In the genomic region with DNA sequence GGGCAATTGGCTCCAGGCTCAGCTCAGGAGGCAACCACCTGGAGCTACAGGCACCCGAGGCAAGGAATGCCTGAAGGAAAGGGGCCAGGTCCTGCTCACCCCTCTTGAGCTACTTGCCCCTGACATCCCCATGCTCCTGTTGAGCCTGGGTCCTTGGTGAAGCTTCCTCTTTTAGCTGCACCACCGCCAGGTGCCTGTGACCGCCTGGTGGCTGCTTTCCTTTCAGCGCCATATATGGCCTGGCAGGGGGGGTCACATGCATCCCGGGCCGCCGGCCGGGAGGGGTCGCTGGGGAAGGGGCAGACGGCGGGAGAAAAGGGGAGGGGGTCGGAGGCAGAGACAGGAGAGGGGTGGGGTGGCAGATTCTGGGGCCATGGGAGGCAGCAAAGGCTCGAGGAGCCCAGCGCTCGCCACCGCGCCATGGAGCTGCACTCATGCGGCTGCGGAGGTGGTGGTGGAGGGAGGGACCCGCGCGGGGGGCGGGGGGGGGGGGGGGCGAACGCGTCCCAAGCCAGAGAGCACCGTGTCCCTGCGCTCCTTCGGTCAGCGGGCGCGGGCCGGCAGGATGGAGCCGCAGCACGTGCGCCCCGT, we compare ENCODE assay signal across 10 mouse cellular contexts. TPM values are rescaled to one million over a fixed set of nuclear protein-coding genes. Genes with fewer than 3 reads are reported as not detected.
DNase-seq lines count a peak whose midpoint lies in the region; ATAC-seq and TF ChIP-seq lines count a peak whose summit lies in the region.
"Not testable (repeated sequence)": the region's sequence is repeated elsewhere in the genome, so short reads cannot be mapped to it uniquely, and the experiment has no call there.
"Had no signal": no experiment of that assay in that cellular context is flagged by ENCODE, and none has a peak within 500 bp of the region (broad histone marks: within the 10 kb centered on the region; RNA-seq: fewer than 3 reads in every experiment).

A gene (plus strand): TSS at position 541 of the 591 bp plus-strand sequence.

- WGBS in forebrain, embryonic 10.5 days, result 0% methylated on average over 3 of the region's 37 CpGs
- WGBS in hindbrain, embryonic 11.5 days, result 0% methylated on average over 7 of the region's 37 CpGs
- WGBS in kidney, embryonic 14.5 days, result 0% methylated on average over 2 of the region's 37 CpGs
- 0% methylated on average over 2 of the region's 37 CpGs for WGBS in limb, embryonic 14.5 days
- 0% methylated on average over 2 of the region's 37 CpGs for WGBS in midbrain, embryonic 13.5 days

- not testable (repeated sequence) for H3K9me3 ChIP-seq in forebrain, embryonic 10.5 days; hindbrain, embryonic 11.5 days (ENCODE audit: control insufficient read depth, low read length); kidney, embryonic 14.5 days (ENCODE audit: control insufficient read depth, low read length); limb, embryonic 14.5 days (ENCODE audit: control insufficient read depth, low read length); midbrain, embryonic 13.5 days

- ATAC-seq in hindbrain, embryonic 11.5 days (ENCODE audit: low FRiP score); kidney, embryonic 14.5 days (ENCODE audit: low FRiP score, low TSS enrichment); limb, embryonic 14.5 days (ENCODE audit: low FRiP score, low read depth); midbrain, embryonic 13.5 days: not testable (repeated sequence)

- peak within 1 kb of the TSS; percentile 49 for H3K4me3 ChIP-seq in forebrain, embryonic 10.5 days
- H3K4me3 ChIP-seq in hindbrain, embryonic 11.5 days (ENCODE audit: low read depth, low read length), result peak within 1 kb of the TSS; percentile 25
- H3K4me3 ChIP-seq in kidney, embryonic 14.5 days (ENCODE audit: low read length), result peak within 1 kb of the TSS; percentile 24
- H3K4me3 ChIP-seq in limb, embryonic 14.5 days (replicated peaks; ENCODE audit: low read length), result peak within 1 kb of the TSS; percentile 26
- peak within 1 kb of the TSS; percentile 41 for H3K4me3 ChIP-seq in midbrain, embryonic 13.5 days (replicated peaks)

- not testable (repeated sequence) for DNase-seq in forebrain, embryonic 10.5 days (ENCODE audit: extremely low spot score, low spot score); hindbrain, embryonic 11.5 days (ENCODE audit: low spot score); limb, embryonic 14.5 days (ENCODE audit: low spot score)
- DNase-seq in heart, adult 11 months, result peak; percentile 83
- DNase-seq in right cerebral cortex, postnatal 10 days (ENCODE audit: low spot score in 2 of 2), result peak; percentile 11 to 15

- H3K27ac ChIP-seq in forebrain, embryonic 10.5 days, result peak within 1 kb of the TSS; percentile 79
- H3K27ac ChIP-seq in hindbrain, embryonic 11.5 days (ENCODE audit: low read depth, low read length); kidney, embryonic 14.5 days (ENCODE audit: low read depth, low read length); limb, embryonic 14.5 days (replicated peaks; ENCODE audit: low read depth, low read length); midbrain, embryonic 13.5 days: not testable (repeated sequence)

- peak within 1 kb of the TSS; percentile 36 for H3K4me2 ChIP-seq in hindbrain, embryonic 11.5 days (replicated peaks; ENCODE audit: low read depth, low read length)
- peak within 1 kb of the TSS; percentile 47 for H3K4me2 ChIP-seq in kidney, embryonic 14.5 days (replicated peaks; ENCODE audit: low read depth, low read length)
- peak within 1 kb of the TSS; percentile 50 for H3K4me2 ChIP-seq in limb, embryonic 14.5 days (replicated peaks; ENCODE audit: low read depth, low read length, severe bottlenecking)
- peak within 1 kb of the TSS; percentile 56 for H3K4me2 ChIP-seq in midbrain, embryonic 13.5 days (replicated peaks)

- H3K9ac ChIP-seq in hindbrain, embryonic 11.5 days (ENCODE audit: low read depth, low read length); kidney, embryonic 14.5 days (ENCODE audit: low read depth, low read length); limb, embryonic 14.5 days (ENCODE audit: low read depth, low read length, severe bottlenecking): not testable (repeated sequence)
- peak within 1 kb of the TSS; percentile 59 for H3K9ac ChIP-seq in midbrain, embryonic 13.5 days (replicated peaks)

- not testable (repeated sequence) for H3K36me3 ChIP-seq in forebrain, embryonic 10.5 days (replicated peaks); hindbrain, embryonic 11.5 days (ENCODE audit: control insufficient read depth, insufficient read depth, low read length); kidney, embryonic 14.5 days (ENCODE audit: control insufficient read depth, insufficient read depth, low read length); limb, embryonic 14.5 days (ENCODE audit: control insufficient read depth, insufficient read depth, low read length); midbrain, embryonic 13.5 days

- not testable (repeated sequence) for H3K4me1 ChIP-seq in forebrain, embryonic 10.5 days; hindbrain, embryonic 11.5 days (replicated peaks; ENCODE audit: control insufficient read depth, insufficient read depth, low read length); kidney, embryonic 14.5 days (ENCODE audit: control insufficient read depth, insufficient read depth, low read length); limb, embryonic 14.5 days (ENCODE audit: control insufficient read depth, insufficient read depth, low read length); midbrain, embryonic 13.5 days (replicated peaks)

- not testable (repeated sequence) for H3K27me3 ChIP-seq in forebrain, embryonic 10.5 days (ENCODE audit: poor library complexity, severe bottlenecking); hindbrain, embryonic 11.5 days (ENCODE audit: control insufficient read depth, insufficient read depth, low read length); kidney, embryonic 14.5 days (ENCODE audit: control insufficient read depth, insufficient read depth, low read length); limb, embryonic 14.5 days (ENCODE audit: control insufficient read depth, insufficient read depth, low read length); midbrain, embryonic 13.5 days

- not testable (repeated sequence) for TF ChIP-seq POLR2A in limb, embryonic 14.5 days (IDR thresholded peaks at IDR 0.05; ENCODE audit: borderline replicate concordance, extremely low read depth, insufficient read depth, insufficient read length)

RNA-seq across cellular contexts. Expression of the gene that starts here (rescaled TPM):
- not detected in 2 replicates for polyA plus RNA-seq in forebrain, embryonic 10.5 days (2016; fragmentation: Nextera tagmentation; extraction: Ambion mirVana)
- not detected in 2 replicates for polyA plus RNA-seq in hindbrain, embryonic 11.5 days (2014; fragmentation: Nextera tagmentation; extraction: Ambion mirVana)
- not detected in 2 replicates for polyA plus RNA-seq in kidney, embryonic 14.5 days (2014; fragmentation: Nextera tagmentation; extraction: Ambion mirVana)
- not detected in 2 replicates for polyA plus RNA-seq in limb, embryonic 14.5 days (2012; rRNA removed)
- not detected in 2 replicates for polyA plus RNA-seq in limb, embryonic 14.5 days (2014; fragmentation: Nextera tagmentation; extraction: Ambion mirVana)
- not detected in 2 replicates for polyA plus RNA-seq in midbrain, embryonic 13.5 days (2015; fragmentation: Nextera tagmentation; extraction: Ambion mirVana)
- polyA plus RNA-seq: gonadal fat pad, adult 2 months; liver, embryonic 13.5 days; urinary bladder, adult 2 months had no signal
